Mouse (Mus musculus): ENCODE measurements at regions not wholly inside any gene's neighbourhood (a gene's known extent, or its start where the extent isn't known, plus 50 kb on each side); places are given as distances from the start of the nearest gene placed in this dataset.
A peak's percentile ranks its signal among the peaks of the same experiment; 100 is the strongest.

DNA sequence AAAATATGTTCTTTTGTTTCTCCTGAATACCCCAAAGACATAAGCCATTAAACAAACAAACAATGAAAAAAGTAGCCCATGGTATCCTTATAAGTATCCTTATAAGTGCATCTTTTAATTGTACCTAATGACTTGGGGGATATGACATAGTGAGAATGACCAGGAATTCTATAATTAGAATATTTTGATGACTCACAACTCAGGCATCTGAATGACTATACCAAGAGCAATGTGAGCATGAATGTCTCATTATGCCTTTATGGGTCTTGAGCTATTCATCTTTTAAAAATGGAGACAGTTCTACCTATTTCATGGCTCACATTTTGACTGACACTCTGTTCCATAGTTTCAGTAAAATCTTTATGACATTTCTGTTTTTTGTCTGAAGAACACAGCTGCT lies 423.3 kb downstream of the Kcna4 start:
- DNase-seq = no peak

- DNase-seq = peak; percentile 20
These were observed 439.0 kb downstream of the Kcna4 start for GRCm38 (mm10) chr2:107729469-107729868.

- no peak for DNase-seq
These were observed 443.9 kb downstream of the Kcna4 start for GRCm38 (mm10) chr2:107734291-107734690.

GRCm38 (mm10) chr2:107734703-107735102 lies 444.3 kb downstream of the Kcna4 start:
- no peak for DNase-seq
